Mouse (Mus musculus) testis, adult 2 months (tissue): ENCODE results near the gene Gna13. TPM values are rescaled to one million over a fixed set of nuclear protein-coding genes. Genes with fewer than 3 reads are reported as not detected.

Experiments
- H3K27ac ChIP-seq: fragments of 200-500 bp; 2 replicates; pipeline ENCODE4 v1.5.1; 2012; ENCODE audit warnings: low read depth, low read length; ENCODE audit not compliant: control insufficient read depth, insufficient read depth
- H3K27me3 ChIP-seq: fragments of 200-500 bp; 2 replicates; pipeline ENCODE4 v1.6.1; 2012; ENCODE audit warnings: mild to moderate bottlenecking, low read length, moderate library complexity; ENCODE audit not compliant: control insufficient read depth, insufficient read depth
- H3K36me3 ChIP-seq: fragments of 200-500 bp; 2 replicates; pipeline ENCODE4 v1.6.1; 2012; ENCODE audit warnings: mild to moderate bottlenecking, low read length; ENCODE audit not compliant: control insufficient read depth, insufficient read depth
- H3K4me1 ChIP-seq: fragments of 200-500 bp; 2 replicates; pipeline ENCODE4 v1.6.1; 2012; ENCODE audit warnings: low read length; ENCODE audit not compliant: control insufficient read depth, insufficient read depth
- H3K4me3 ChIP-seq: fragments of 200-500 bp; 2 replicates; pipeline ENCODE4 v1.5.1; 2012; ENCODE audit warnings: low read depth, mild to moderate bottlenecking, low read length, moderate library complexity, mixed read lengths; ENCODE audit not compliant: control insufficient read depth
- CTCF ChIP-seq: fragments of 200-500 bp; IDR thresholded peaks from 2 replicates; pipeline ENCODE4 v1.5.1; 2012; ENCODE audit warnings: low read depth, mild to moderate bottlenecking, inconsistent platforms, low read length, moderate library complexity; ENCODE audit not compliant: control insufficient read depth, insufficient read depth, insufficient replicate concordance
- POLR2A ChIP-seq: fragments of 200-500 bp; IDR thresholded peaks from 2 replicates; pipeline ENCODE4 v1.6.1; 2012; ENCODE audit warnings: low read depth, mild to moderate bottlenecking, inconsistent platforms, low read length, moderate library complexity; ENCODE audit not compliant: control insufficient read depth
- polyA plus RNA-seq: library from polyadenylated mRNA; depleted of rRNA; stranded (reverse); fragments of >200 nt; gene quantifications from 2 replicates; pipeline ENCODE4 v1.2.3, GENCODE M21; 2012

The Gna13 gene
- polyA plus RNA-seq, 1 experiment = 30.3 TPM

DNA sequence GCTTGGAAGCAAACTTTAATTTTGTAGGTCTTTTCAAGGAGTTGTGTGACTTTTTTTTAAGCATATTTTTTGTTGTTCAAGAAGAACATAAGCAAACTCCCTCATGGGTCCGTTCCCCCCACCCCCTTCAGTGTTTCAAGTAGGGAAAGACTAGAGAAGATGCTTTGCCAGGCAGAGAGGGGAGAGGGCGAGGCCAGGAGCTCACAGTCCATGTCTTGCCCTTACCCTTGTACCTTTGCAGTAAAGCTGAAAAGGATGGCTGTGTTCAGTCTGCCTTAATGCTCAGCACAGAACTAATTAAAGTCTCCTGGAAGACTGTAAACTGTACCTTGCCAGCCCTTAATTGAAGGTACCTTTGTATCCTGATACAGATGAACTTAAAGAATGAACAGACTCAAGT lies 1.7 kb downstream of the Gna13 start:
- Histone ChIP-seq H3K27ac (no peak overlapping the region), H3K36me3 (no peaks in the 10 kb centered on the region), H3K4me1 (peaks cover 14% of the 10 kb centered on the region), H3K27me3 (no peaks in the 10 kb centered on the region), H3K4me3 (no peak overlapping the region)
- no peak for TF ChIP-seq POLR2A
- no peak for TF ChIP-seq CTCF

GRCm38 (mm10) chr11:109364881-109365280 lies 2.2 kb downstream of the Gna13 start:
- Histone ChIP-seq H3K27me3 (no peaks in the 10 kb centered on the region), H3K27ac (no peak overlapping the region), H3K36me3 (no peaks in the 10 kb centered on the region), H3K4me1 (peaks cover 14% of the 10 kb centered on the region), H3K4me3 (no peak overlapping the region)
- TF ChIP-seq POLR2A = no peak
- no peak for TF ChIP-seq CTCF

DNA sequence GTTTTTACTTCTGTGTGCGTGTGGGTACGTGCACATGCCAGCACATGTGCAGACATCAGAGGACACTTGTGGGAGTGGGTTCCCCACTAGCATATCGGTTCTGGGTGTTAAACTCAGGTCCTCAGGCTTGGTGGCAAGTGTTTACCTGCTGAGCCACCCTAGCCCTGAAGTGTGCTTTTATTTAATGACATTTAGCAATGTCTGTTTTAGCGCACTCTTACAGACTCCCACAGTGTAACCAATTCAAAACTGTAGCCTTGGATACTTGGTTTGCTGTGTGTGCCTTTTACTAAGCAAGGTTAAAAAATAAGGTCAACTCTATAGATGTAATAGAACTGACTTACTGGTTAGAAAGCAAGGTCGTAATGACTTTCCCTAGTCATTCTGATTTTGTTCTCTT lies 3.2 kb downstream of the Gna13 start:
- no peaks in the 10 kb centered on the region for H3K36me3 ChIP-seq
- no peak overlapping the region for H3K4me3 ChIP-seq
- H3K27ac ChIP-seq = no peak overlapping the region
- H3K27me3 ChIP-seq = no peaks in the 10 kb centered on the region
- peaks cover 14% of the 10 kb centered on the region for H3K4me1 ChIP-seq
- TF ChIP-seq POLR2A = no peak
- TF ChIP-seq CTCF = no peak

DNA sequence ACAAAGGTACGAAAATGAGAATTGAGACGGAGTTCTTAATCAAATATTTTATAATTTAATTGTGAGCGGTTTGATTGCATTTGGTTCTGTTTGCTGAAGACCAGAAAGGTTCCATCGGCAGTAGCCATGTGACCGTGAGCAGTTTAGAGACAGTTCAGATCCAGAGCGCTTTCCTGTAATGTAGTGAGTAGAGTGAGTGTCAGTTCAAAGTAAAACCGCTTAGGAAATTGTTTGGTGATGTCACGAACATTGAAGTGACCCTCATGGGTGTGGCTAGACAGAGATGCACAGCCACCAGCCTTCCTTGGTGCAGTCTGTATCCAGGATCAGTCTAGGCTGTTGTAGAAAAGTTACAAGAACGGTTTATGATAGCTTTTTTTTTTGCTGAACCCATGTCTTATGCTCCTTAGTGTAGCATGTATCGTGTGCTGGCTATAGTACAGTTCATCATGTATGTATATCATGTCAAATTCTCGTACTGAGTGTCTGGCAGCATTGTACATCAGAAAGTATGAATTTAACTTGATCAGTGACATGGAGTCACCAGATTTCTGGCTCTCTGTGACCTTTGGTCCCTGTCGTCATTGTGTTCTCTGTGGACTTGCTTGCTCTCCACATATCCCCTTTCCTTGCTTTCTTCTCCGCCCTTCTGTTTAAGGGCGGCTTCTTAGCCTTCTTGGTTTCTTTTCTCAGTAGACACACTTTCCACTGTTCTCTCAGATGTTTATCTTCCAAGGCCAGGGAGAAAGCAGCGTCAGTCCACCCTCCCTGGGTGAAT lies 4.4 kb downstream of the Gna13 start:
- Histone ChIP-seq H3K27me3 (no peaks in the 10 kb centered on the region), H3K4me1 (peaks cover 5% of the 10 kb centered on the region), H3K4me3 (no peak overlapping the region), H3K27ac (no peak overlapping the region), H3K36me3 (no peaks in the 10 kb centered on the region)
- TF ChIP-seq POLR2A (no peak), CTCF (no peak)

- no peak for TF ChIP-seq POLR2A
- TF ChIP-seq CTCF = no peak
- Histone ChIP-seq H3K36me3 (no peaks in the 10 kb centered on the region), H3K27me3 (no peaks in the 10 kb centered on the region), H3K4me1 (peaks cover 3% of the 10 kb centered on the region), H3K4me3 (no peak overlapping the region), H3K27ac (peak overlapping the region; percentile 26; the same call in 1 of the 2 replicates)
Measured at GRCm38 (mm10) chr11:109369026-109369637, 6.5 kb downstream of the Gna13 start.

- no peak overlapping the region for H3K27ac ChIP-seq
- no peak overlapping the region for H3K4me3 ChIP-seq
- TF ChIP-seq POLR2A (no peak), CTCF (no peak)
- H3K36me3 ChIP-seq = no peaks in the 10 kb centered on the region
- no peaks in the 10 kb centered on the region for H3K27me3 ChIP-seq
- H3K4me1 ChIP-seq = peaks cover 2% of the 10 kb centered on the region; the same call in 1 of the 2 replicates
Measured at GRCm38 (mm10) chr11:109375412-109375811, 12.8 kb downstream of the Gna13 start.

DNA sequence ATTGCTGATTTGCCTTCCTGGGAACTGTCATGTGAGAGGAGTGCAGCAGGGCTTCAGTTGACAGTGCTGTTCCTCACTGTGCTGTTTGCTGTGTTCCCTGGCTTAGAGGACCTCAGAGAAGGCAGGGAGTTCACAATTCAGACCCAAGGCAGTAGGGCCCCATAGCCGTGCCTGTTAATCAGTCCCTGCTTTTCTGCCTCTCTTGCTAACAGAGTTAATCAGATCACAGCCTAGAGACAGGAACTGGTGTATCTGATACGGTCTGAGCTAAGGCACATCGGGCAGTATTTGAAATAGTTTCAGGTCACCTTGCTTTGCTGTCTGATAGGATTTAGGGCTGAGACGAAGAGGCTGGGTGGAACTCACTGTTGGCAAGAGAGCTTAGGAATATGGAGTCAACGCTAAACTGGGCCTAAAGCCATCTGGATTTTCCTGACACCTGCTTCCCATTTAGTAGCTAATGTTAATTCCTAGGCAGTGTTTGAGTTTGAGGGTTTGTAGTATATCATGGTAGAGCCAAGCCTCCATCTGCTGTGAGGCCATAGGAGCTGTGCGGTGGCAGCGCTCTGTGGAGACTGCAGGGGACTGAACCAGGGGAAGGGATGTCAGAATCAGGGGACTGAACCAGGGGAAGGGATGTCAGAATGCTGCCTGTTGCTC lies 14.0 kb downstream of the Gna13 start:
- Histone ChIP-seq H3K27ac (no peak overlapping the region), H3K36me3 (no peaks in the 10 kb centered on the region), H3K27me3 (no peaks in the 10 kb centered on the region), H3K4me3 (no peak overlapping the region), H3K4me1 (peaks cover 2% of the 10 kb centered on the region; the same call in 1 of the 2 replicates)
- TF ChIP-seq CTCF (no peak), POLR2A (no peak)
